Comparison of ENCODE assay signal across 8 mouse cellular contexts in the genomic region with DNA sequence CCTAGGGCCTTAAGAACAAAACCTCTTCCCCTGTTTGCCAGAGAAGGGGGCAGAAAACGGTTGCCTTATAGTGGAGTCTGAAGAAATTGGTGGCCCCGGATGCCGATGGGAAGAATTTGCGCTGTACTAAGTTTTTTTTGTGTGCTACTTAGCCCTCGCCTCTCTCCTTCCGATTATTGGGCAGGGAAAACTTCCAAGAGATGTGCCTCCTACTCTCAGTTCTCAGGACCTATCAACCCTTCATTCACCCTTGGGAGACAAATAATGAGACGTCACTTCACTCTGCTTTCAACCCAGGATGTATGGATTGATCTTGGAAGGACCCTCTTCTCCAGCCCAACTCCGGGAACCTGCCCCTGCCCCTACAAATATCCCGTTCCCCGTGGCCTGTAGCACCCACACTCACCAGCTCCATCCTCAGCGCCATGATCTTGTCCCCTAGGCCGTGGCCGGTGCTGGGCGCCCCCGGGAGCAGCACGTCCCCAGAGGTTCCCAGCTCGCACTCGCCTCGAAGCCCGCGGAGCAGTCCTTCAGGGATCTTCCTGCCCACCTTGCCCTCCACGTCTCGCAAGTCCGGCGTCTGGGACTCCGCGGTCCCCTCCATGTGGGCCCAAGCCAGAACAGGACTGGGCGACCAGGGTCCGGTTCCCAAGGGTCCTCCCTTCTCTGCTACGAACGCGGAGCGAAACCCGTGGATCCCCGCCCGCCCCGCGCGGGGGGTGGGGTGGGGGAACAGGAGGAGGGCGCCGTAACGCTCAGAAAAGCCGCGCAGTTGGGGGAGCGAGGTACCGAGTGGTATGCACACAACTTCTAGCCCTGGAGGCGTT. TPM values are rescaled to one million over a fixed set of nuclear protein-coding genes. Genes with fewer than 3 reads are reported as not detected.
DNase-seq lines count a peak whose midpoint lies in the region; ATAC-seq and TF ChIP-seq lines count a peak whose summit lies in the region.

No protein-coding gene starts in this region.

- H3K27me3 ChIP-seq in heart, adult 2 months (ENCODE audit: control insufficient read depth, insufficient read depth, low read length) = no peaks in the 10 kb centered on the region
- H3K27me3 ChIP-seq in limb, embryonic 14.5 days (ENCODE audit: control insufficient read depth, insufficient read depth, low read length) = no peaks in the 10 kb centered on the region
- no peaks in the 10 kb centered on the region; the same call in 1 of the 2 replicates for H3K27me3 ChIP-seq in midbrain, embryonic 15.5 days (replicated peaks)

- TF ChIP-seq CTCF in heart, adult 2 months (IDR thresholded peaks at IDR 0.05) = no peak

- peak overlapping the region; percentile 81 for H3K4me2 ChIP-seq in limb, embryonic 14.5 days (replicated peaks; ENCODE audit: low read depth, low read length, severe bottlenecking)
- peak overlapping the region; percentile 93 for H3K4me2 ChIP-seq in midbrain, embryonic 15.5 days

- peak overlapping the region; percentile 92 for H3K9ac ChIP-seq in heart, adult 2 months (ENCODE audit: low read depth, low read length)
- peak overlapping the region; percentile 72 for H3K9ac ChIP-seq in limb, embryonic 14.5 days (ENCODE audit: low read depth, low read length, severe bottlenecking)
- peak overlapping the region; percentile 63 for H3K9ac ChIP-seq in midbrain, embryonic 15.5 days

- H3K9me3 ChIP-seq in limb, embryonic 14.5 days (ENCODE audit: control insufficient read depth, low read length) = no peaks in the 10 kb centered on the region
- no peaks in the 10 kb centered on the region for H3K9me3 ChIP-seq in midbrain, embryonic 15.5 days

- 0 out of 2 replicates have a peak, but pooled peaks have one; percentile 8 for TF ChIP-seq POLR2A in heart, adult 2 months (IDR thresholded peaks at IDR 0.05; ENCODE audit: insufficient read depth, low read depth, low read length)
- TF ChIP-seq POLR2A in limb, embryonic 14.5 days (IDR thresholded peaks at IDR 0.05; ENCODE audit: borderline replicate concordance, extremely low read depth, insufficient read depth, insufficient read length) = no peak

- no peaks in the 10 kb centered on the region for H3K79me2 ChIP-seq in heart, adult 2 months (replicated peaks; ENCODE audit: control insufficient read depth, insufficient read depth, low read length)

- H3K27ac ChIP-seq in heart, adult 2 months = peak overlapping the region; percentile 76
- H3K27ac ChIP-seq in limb, embryonic 14.5 days (replicated peaks; ENCODE audit: low read depth, low read length) = no peak overlapping the region
- no peak overlapping the region for H3K27ac ChIP-seq in midbrain, embryonic 15.5 days

- TF ChIP-seq EP300 in heart, adult 2 months (IDR thresholded peaks at IDR 0.05; ENCODE audit: insufficient read depth, low read depth, low read length) = no peak

- H3K4me3 ChIP-seq in heart, adult 2 months = peak overlapping the region; percentile 83
- peak overlapping the region; percentile 67 for H3K4me3 ChIP-seq in limb, embryonic 14.5 days (replicated peaks; ENCODE audit: low read length)
- peak overlapping the region; percentile 61 for H3K4me3 ChIP-seq in midbrain, embryonic 15.5 days

- intact Hi-C loops in heart, adult 2 months (cut with DNase I) = no loop called here

- H3K36me3 ChIP-seq in heart, adult 2 months (ENCODE audit: control insufficient read depth, insufficient read depth, low read length) = no peaks in the 10 kb centered on the region
- no peaks in the 10 kb centered on the region for H3K36me3 ChIP-seq in limb, embryonic 14.5 days (ENCODE audit: control insufficient read depth, insufficient read depth, low read length)
- H3K36me3 ChIP-seq in midbrain, embryonic 15.5 days (replicated peaks) = no peaks in the 10 kb centered on the region

- DNase-seq in spleen, adult 18-20 months = peak; percentile 18 to 69
- no peak for DNase-seq in spleen, adult 12 weeks (ENCODE audit: low spot score)
- DNase-seq in embryo, embryonic 9.5 days (ENCODE audit: extremely low spot score) = peak; percentile 61
- DNase-seq in heart, adult 2 months = peak; percentile 80 to 87
- DNase-seq in kidney, adult 11 months = peak; percentile 65
- peak; percentile 55 for DNase-seq in limb, embryonic 14.5 days (ENCODE audit: low spot score)
- DNase-seq in spleen, postnatal 36 days (ENCODE audit: low spot score in 2 of 2) = peak; percentile 32 to 34

- 2% methylated on average over 42 of the region's 47 CpGs for WGBS in heart, adult 2 months
- under 1% methylated on average over 45 of the region's 47 CpGs for WGBS in limb, embryonic 14.5 days
- under 1% methylated on average over 42 of the region's 47 CpGs for WGBS in midbrain, embryonic 15.5 days

- peak; percentile 84 for ATAC-seq in limb, embryonic 14.5 days (ENCODE audit: low FRiP score, low read depth)
- peak; percentile 73 for ATAC-seq in midbrain, embryonic 15.5 days (replicated peaks)

- H3K4me1 ChIP-seq in heart, adult 2 months (ENCODE audit: control insufficient read depth, insufficient read depth, low read length) = peaks cover 5% of the 10 kb centered on the region
- peaks cover 5% of the 10 kb centered on the region for H3K4me1 ChIP-seq in limb, embryonic 14.5 days (ENCODE audit: control insufficient read depth, insufficient read depth, low read length)
- H3K4me1 ChIP-seq in midbrain, embryonic 15.5 days = peaks cover 19% of the 10 kb centered on the region

RNA-seq across cellular contexts. Expression of gene Lurap1, which starts 7.0 kb away (rescaled TPM):
- 1 to 10 TPM; 4.5 to 5.4 TPM for total RNA-seq in heart, adult 2 months (2021)
- 2.0 and 2.9 TPM in 2 replicates for polyA plus RNA-seq in heart, adult 2 months (2012; rRNA removed)
- polyA plus RNA-seq in limb, embryonic 14.5 days (2012; rRNA removed) = 1.7 and 2.1 TPM in 2 replicates
- polyA plus RNA-seq in limb, embryonic 14.5 days (2014; fragmentation: Nextera tagmentation; extraction: Ambion mirVana) = 2.5 and 3.1 TPM in 2 replicates
- 2.2 and 2.6 TPM in 2 replicates for polyA plus RNA-seq in midbrain, embryonic 15.5 days (2015; fragmentation: Nextera tagmentation; extraction: Ambion mirVana)

RNA-seq across cellular contexts. Expression of gene Pomgnt1, which starts 20.5 kb away (rescaled TPM):
- total RNA-seq in heart, adult 2 months (2021) = 10 to 100 TPM; 52.7 to 59.5 TPM
- polyA plus RNA-seq in heart, adult 2 months (2012; rRNA removed) = 44.4 and 65.2 TPM in 2 replicates
- 79.5 and 79.6 TPM in 2 replicates for polyA plus RNA-seq in limb, embryonic 14.5 days (2012; rRNA removed)
- polyA plus RNA-seq in limb, embryonic 14.5 days (2014; fragmentation: Nextera tagmentation; extraction: Ambion mirVana) = 62.7 and 67.0 TPM in 2 replicates
- polyA plus RNA-seq in midbrain, embryonic 15.5 days (2015; fragmentation: Nextera tagmentation; extraction: Ambion mirVana) = 70.5 and 72.4 TPM in 2 replicates

RNA-seq across cellular contexts. Expression of gene Rad54l, which starts 20.6 kb away (rescaled TPM):
- total RNA-seq in heart, adult 2 months (2021) = under 1 TPM; 0.21 to 0.43 TPM
- 0.18 and 0.26 TPM in 2 replicates for polyA plus RNA-seq in heart, adult 2 months (2012; rRNA removed)
- 18.2 TPM in 2 replicates for polyA plus RNA-seq in limb, embryonic 14.5 days (2012; rRNA removed)
- 22.3 and 25.9 TPM in 2 replicates for polyA plus RNA-seq in limb, embryonic 14.5 days (2014; fragmentation: Nextera tagmentation; extraction: Ambion mirVana)
- polyA plus RNA-seq in midbrain, embryonic 15.5 days (2015; fragmentation: Nextera tagmentation; extraction: Ambion mirVana) = 7.9 and 9.3 TPM in 2 replicates

RNA-seq across cellular contexts. Expression of gene Tspan1, which starts 23.3 kb away (rescaled TPM):
- total RNA-seq in heart, adult 2 months (2021) = not detected
- polyA plus RNA-seq in heart, adult 2 months (2012; rRNA removed) = 4.9 TPM in 1 of 2 replicates, not detected in the other
- polyA plus RNA-seq in limb, embryonic 14.5 days (2012; rRNA removed) = not detected in 2 replicates
- polyA plus RNA-seq in limb, embryonic 14.5 days (2014; fragmentation: Nextera tagmentation; extraction: Ambion mirVana) = not detected in 2 replicates
- 0.22 and 0.26 TPM in 2 replicates for polyA plus RNA-seq in midbrain, embryonic 15.5 days (2015; fragmentation: Nextera tagmentation; extraction: Ambion mirVana)

RNA-seq across cellular contexts. Expression of gene 1700042G07Rik, which starts 29.1 kb away (rescaled TPM):
- total RNA-seq in heart, adult 2 months (2021) = not detected
- polyA plus RNA-seq in heart, adult 2 months (2012; rRNA removed) = 0.45 TPM in 1 of 2 replicates, not detected in the other
- polyA plus RNA-seq in limb, embryonic 14.5 days (2012; rRNA removed) = not detected in 2 replicates
- not detected in 2 replicates for polyA plus RNA-seq in limb, embryonic 14.5 days (2014; fragmentation: Nextera tagmentation; extraction: Ambion mirVana)
- polyA plus RNA-seq in midbrain, embryonic 15.5 days (2015; fragmentation: Nextera tagmentation; extraction: Ambion mirVana) = not detected in 2 replicates
